Mouse (Mus musculus) liver, embryonic 14.5 days (tissue): ENCODE results near the gene Nucb1. TPM values are rescaled to one million over a fixed set of nuclear protein-coding genes. Genes with fewer than 3 reads are reported as not detected.
"Not testable (repeated sequence)": the region's sequence is repeated elsewhere in the genome, so short reads cannot be mapped to it uniquely, and the experiment has no call there.

Experiments used
- ATAC-seq: fragments of 200-750 bp; cut with Nextera tagmentation; 2 replicates; pipeline ENCODE4 v1.8.0; 2017; ENCODE audit warnings: moderate number of reproducible peaks, mild to moderate bottlenecking, moderate library complexity; ENCODE audit not compliant: insufficient read depth
- DNase-seq, 3 experiments: peaks; one replicate each; pipeline ENCODE4 v3.0.0-alpha.2; 2012 to 2013; ENCODE audit warnings: low read depth in 3 of 3, low spot score in 3 of 3
- H3K27ac ChIP-seq: fragments of 300-500 bp; sonication (generic); 2 replicates; pipeline ENCODE4 v1.5.1; 2014; ENCODE audit warnings: moderate library complexity, mild to moderate bottlenecking, control low read depth, inconsistent platforms
- H3K27me3 ChIP-seq: fragments of 300-500 bp; sonication (generic); 2 replicates; pipeline ENCODE4 v1.6.1; 2014; ENCODE audit warnings: mild to moderate bottlenecking, low read length, moderate library complexity; ENCODE audit not compliant: control insufficient read depth, insufficient read depth
- H3K36me3 ChIP-seq: fragments of 300-500 bp; sonication (generic); replicated peaks from 2 replicates; pipeline ENCODE4 v1.6.1; 2014; ENCODE audit warnings: low read depth; ENCODE audit not compliant: control insufficient read depth, insufficient read depth
- H3K4me1 ChIP-seq, 2 experiments: fragments of 200-500 bp in 1 of 2; fragments of 300-500 bp in 1 of 2; sonication (generic) in 1 of 2; replicated peaks; 2 replicates each; pipeline ENCODE4 v1.6.1; 2012 to 2014; ENCODE audit warnings: antibody characterized with exemption in 1 of 2, inconsistent platforms in 1 of 2, low read length in 1 of 2; ENCODE audit not compliant: control insufficient read depth in 2 of 2, insufficient read depth in 2 of 2
- H3K4me2 ChIP-seq: fragments of 300-500 bp; sonication (generic); 2 replicates; pipeline ENCODE4 v1.6.1; 2014; ENCODE audit warnings: low read depth, mild to moderate bottlenecking, control low read depth, moderate library complexity
- H3K4me3 ChIP-seq, 2 experiments: fragments of 200-500 bp in 1 of 2; fragments of 300-500 bp in 1 of 2; sonication (generic) in 1 of 2; 2 replicates each; pipeline ENCODE4 v1.5.1; 2012 to 2014; ENCODE audit warnings: low read depth in 2 of 2, low read length in 2 of 2, mild to moderate bottlenecking in 2 of 2, control low read depth in 1 of 2, inconsistent platforms in 1 of 2, moderate library complexity in 1 of 2; ENCODE audit not compliant: insufficient read depth in 1 of 2
- H3K9ac ChIP-seq: fragments of 300-500 bp; sonication (generic); replicated peaks from 2 replicates; pipeline ENCODE4 v1.6.1; 2014; ENCODE audit warnings: mild to moderate bottlenecking, control low read depth, moderate library complexity
- H3K9me3 ChIP-seq: fragments of 300-500 bp; sonication (generic); 2 replicates; pipeline ENCODE4 v1.6.1; 2016; ENCODE audit warnings: low read length, mixed read lengths; ENCODE audit not compliant: control insufficient read depth
- CTCF ChIP-seq: IDR thresholded peaks from 2 replicates; pipeline ENCODE4 v1.5.1; 2016; ENCODE audit warnings: antibody characterized with exemption, low read depth, control low read depth
- EP300 ChIP-seq: IDR thresholded peaks from 2 replicates; pipeline ENCODE4 v1.6.1; 2016; ENCODE audit warnings: antibody characterized with exemption, low read depth
- WGBS: fragments of 180-500 bp; shearing (Covaris S2); extraction: QIAGEN DNeasy Blood & Tissue Kit; methylation state at CpG from one replicate; pipeline ENCODE4 v1.1.7; 2014; ENCODE audit not compliant: insufficient replicate concordance; 5-methylcytosine and 5-hydroxymethylcytosine counted together
- polyA plus RNA-seq, 2 experiments: library from polyadenylated mRNA; depleted of rRNA in 1 of 2; stranded (reverse) in 1 of 2; unstranded in 1 of 2; fragments of >200 nt; fragmentation: Nextera tagmentation in 1 of 2; extraction: Ambion mirVana in 1 of 2; gene quantifications; 2 replicates each; pipeline versions ENCODE4 v1.2.1 to v1.2.3; 2012 to 2014

The Nucb1 gene
- polyA plus RNA-seq, 2 experiments = 58.8 to 81.7 TPM

DNA sequence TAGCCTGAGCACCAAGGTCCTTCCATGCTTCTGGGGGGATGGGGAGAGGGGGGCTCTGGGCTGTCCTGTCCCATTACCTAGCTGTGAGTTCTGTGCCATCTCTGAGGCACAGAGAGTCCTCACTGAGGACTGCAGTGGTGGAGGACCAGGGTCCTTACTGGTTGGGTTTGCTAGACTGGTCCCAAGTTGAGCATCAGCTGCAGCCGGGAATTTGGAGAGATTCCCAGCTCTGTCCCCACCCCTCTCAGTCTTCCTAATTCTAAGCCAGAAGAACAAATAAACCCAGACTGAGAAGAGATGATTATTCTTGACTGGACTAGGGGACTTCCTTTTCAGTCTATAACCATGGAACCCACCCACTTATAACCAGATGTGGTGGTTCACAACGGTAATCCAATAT lies 20.4 kb upstream of the Nucb1 start:
- Histone ChIP-seq H3K4me2 (no peak overlapping the region), H3K27ac (no peak overlapping the region), H3K4me3 (no peak overlapping the region), H3K9ac (no peak overlapping the region), H3K9me3 (no peaks in the 10 kb centered on the region), H3K36me3 (no peaks in the 10 kb centered on the region), H3K27me3 (no peaks in the 10 kb centered on the region; the same call in 1 of the 2 replicates), H3K4me1 (peaks cover 2 to 4% of the 10 kb centered on the region in 2 experiments; a peak in 2 of 4 replicates)
- DNase-seq = no peak
- ATAC-seq = no peak
- 64% methylated on average over 2 of the region's 2 CpGs for WGBS
- no peak for TF ChIP-seq EP300
- no peak for TF ChIP-seq CTCF

DNA sequence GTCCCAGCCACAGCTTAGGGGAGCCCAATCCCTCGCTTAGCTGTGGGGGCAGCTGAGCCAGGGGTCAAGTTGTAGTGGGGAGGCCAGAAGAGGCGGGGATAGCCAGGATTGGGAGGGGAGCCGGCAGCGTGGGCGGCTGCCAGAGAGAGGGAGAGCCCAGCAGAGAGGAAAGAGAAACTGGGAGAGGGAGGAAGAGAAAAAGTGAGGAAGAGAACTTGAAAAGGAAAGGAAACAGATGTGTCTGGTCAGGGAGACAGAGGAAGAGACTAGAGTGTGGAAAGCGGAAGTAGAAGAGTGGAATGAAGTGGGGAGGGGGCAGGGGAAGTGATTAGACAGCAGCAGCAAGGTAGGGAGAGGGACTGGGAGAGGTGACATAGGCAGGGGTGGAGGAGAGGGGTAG lies 19.3 kb upstream of the Nucb1 start:
- no peak for TF ChIP-seq EP300
- TF ChIP-seq CTCF = no peak
- Histone ChIP-seq H3K4me3 (no peak overlapping the region), H3K27me3 (no peaks in the 10 kb centered on the region; the same call in 1 of the 2 replicates), H3K9me3 (no peaks in the 10 kb centered on the region), H3K9ac (no peak overlapping the region), H3K4me1 (peaks cover 2 to 4% of the 10 kb centered on the region in 2 experiments; a peak in 2 of 4 replicates), H3K36me3 (peaks cover 8% of the 10 kb centered on the region), H3K4me2 (no peak overlapping the region), H3K27ac (no peak overlapping the region)
- DNase-seq (no peak), ATAC-seq (no peak)
- WGBS = 7% methylated on average over 6 of the region's 6 CpGs

DNA sequence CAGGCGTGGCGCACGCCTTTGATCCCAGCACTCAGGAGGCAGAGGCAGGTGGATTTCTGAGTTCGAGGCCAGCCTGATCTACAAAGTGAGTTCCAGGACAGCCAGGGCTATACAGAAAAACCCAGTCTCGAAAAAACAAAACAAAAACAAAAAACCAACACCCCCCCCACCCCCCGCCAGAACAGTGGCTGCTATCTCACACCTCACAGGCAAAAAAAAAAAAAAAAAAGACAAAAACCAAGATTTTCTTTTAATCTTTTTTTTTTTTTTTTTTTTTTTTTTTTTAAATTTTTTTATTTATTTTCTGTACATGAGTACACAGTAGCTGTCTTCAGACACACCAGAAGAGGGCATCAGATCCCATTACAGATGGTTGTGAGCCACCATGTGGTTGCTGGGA lies 17.0 kb upstream of the Nucb1 start:
- not testable (repeated sequence) for H3K9me3 ChIP-seq, H3K27me3 ChIP-seq, DNase-seq, ATAC-seq, H3K4me1 ChIP-seq
- H3K4me2 ChIP-seq = peak overlapping the region; percentile 88
- H3K27ac ChIP-seq = peak overlapping the region; percentile 100
- 66% methylated on average over 6 of the region's 6 CpGs for WGBS
- peak overlapping the region; percentile 76 to 88; a peak in 3 of 4 replicates for H3K4me3 ChIP-seq
- peak overlapping the region; percentile 99 for H3K9ac ChIP-seq
- H3K36me3 ChIP-seq = peaks cover 31% of the 10 kb centered on the region

- WGBS = 15% methylated on average over 7 of the region's 7 CpGs
- H3K36me3 ChIP-seq = peaks cover 34% of the 10 kb centered on the region
- 0 out of 2 replicates have a peak, but pooled peaks have one; percentile 14 for ATAC-seq
- H3K9me3 ChIP-seq = no peaks in the 10 kb centered on the region
- peak in 1 of 3 experiments; percentile 58 for DNase-seq
- no peaks in the 10 kb centered on the region; the same call in 1 of the 2 replicates for H3K27me3 ChIP-seq
- H3K27ac ChIP-seq = peak overlapping the region; percentile 100
- H3K4me1 ChIP-seq = peaks cover 2 to 4% of the 10 kb centered on the region in 2 experiments; a peak in 3 of 4 replicates
- H3K4me2 ChIP-seq = peak overlapping the region; percentile 88
- peak overlapping the region; percentile 99 for H3K9ac ChIP-seq
- TF ChIP-seq EP300 (peak; percentile 2; the same call in 1 of the 2 replicates), CTCF (peak; percentile 71)
- peak overlapping the region; percentile 76 to 88 for H3K4me3 ChIP-seq
These were observed 16.4 kb upstream of the Nucb1 start for GRCm38 (mm10) chr7:45526474-45527120.

DNA sequence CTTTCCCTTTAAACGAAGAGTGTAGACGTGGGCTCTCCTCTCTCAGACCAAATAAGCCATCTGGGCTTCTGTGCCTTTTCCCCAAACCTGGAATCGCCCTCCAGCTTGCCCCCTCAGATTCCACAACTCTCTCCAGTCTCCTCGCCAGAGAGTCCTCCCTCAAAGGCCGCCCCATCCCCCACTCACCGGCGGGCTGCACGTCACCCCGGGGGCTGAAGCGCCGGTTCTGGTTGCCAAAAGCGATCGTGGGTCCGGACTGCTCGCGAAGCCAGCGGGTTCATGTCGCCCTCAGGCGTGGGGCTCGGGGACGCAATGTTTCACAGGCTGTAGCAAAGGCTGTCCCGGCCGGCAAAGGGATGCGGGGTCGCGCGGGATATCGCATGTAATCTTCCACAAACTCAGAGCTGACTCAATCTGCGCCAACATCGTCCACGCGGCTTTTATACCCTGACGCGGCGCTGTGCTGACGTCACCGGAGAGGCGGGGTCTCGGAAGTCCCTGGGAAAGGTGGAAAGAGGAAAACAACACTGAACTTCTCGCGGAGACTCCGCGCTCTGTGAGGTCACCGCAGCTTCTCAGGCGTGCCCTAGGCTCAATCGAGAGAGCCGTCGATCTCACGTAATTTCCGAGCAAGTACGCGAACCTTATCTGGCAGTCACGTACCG lies 15.7 kb upstream of the Nucb1 start, which contains the start of the genes Ppp1r15a and Plekha4:
Gene Ppp1r15a (minus strand): TSS at position 460 of the 665 bp plus-strand sequence.
Gene Plekha4 (plus strand): TSS at position 522 of the 665 bp plus-strand sequence.
- peak; percentile 71 for ATAC-seq
- H3K4me2 ChIP-seq = peak within 1 kb of the TSS; percentile 88
- TF ChIP-seq CTCF (no peak), EP300 (peak; percentile 41; the same call in 1 of the 2 replicates)
- H3K27me3 ChIP-seq = no peaks in the 10 kb centered on the region
- H3K27ac ChIP-seq = peak within 1 kb of the TSS; percentile 100
- H3K4me1 ChIP-seq = peaks cover 6 to 8% of the 10 kb centered on the region in 2 experiments; a peak in 3 of 4 replicates
- peak within 1 kb of the TSS; percentile 76 to 88 for H3K4me3 ChIP-seq
- under 1% methylated on average over 54 of the region's 54 CpGs for WGBS
- peaks cover 38% of the 10 kb centered on the region for H3K36me3 ChIP-seq
- no peaks in the 10 kb centered on the region for H3K9me3 ChIP-seq
- H3K9ac ChIP-seq = peak within 1 kb of the TSS; percentile 99
- peak; percentile 94 to 96 (median 96) for DNase-seq
